Mouse (Mus musculus): ENCODE results near the gene Zfp58. TPM values are rescaled to one million over a fixed set of nuclear protein-coding genes. Genes with fewer than 3 reads are reported as not detected.
"Not testable (repeated sequence)": the region's sequence is repeated elsewhere in the genome, so short reads cannot be mapped to it uniquely, and the experiment has no call there.

The Zfp58 gene
- 1 to 10 TPM; 8.0 to 8.1 TPM for total RNA-seq (2021)

GRCm38 (mm10) chr13:67500084-67500719 is at the start of gene Zfp58:
TSS of gene Zfp58 (minus strand) at chr13:67500555.
- peak; percentile 61 to 70 for DNase-seq (ENCODE audit: extremely low spot score in 1 of 2, low spot score in 1 of 2)

- no peak for DNase-seq (ENCODE audit: extremely low spot score in 1 of 2, low spot score in 1 of 2)
Measured at GRCm38 (mm10) chr13:67545941-67546340, 45.6 kb upstream of the Zfp58 start.

GRCm38 (mm10) chr13:67527049-67527730 is 26.8 kb upstream of the Zfp58 start:
- no peak for DNase-seq (ENCODE audit: extremely low spot score in 1 of 2, low spot score in 1 of 2)

GRCm38 (mm10) chr13:67525753-67526410 is 25.5 kb upstream of the Zfp58 start, which contains the start of the genes Gm26965 and Zfp87:
TSS of gene Gm26965 (minus strand) at chr13:67526151.
TSS of gene Zfp87 (minus strand) at chr13:67526177.
- DNase-seq (ENCODE audit: extremely low spot score in 1 of 2, low spot score in 1 of 2) = peak; percentile 77 to 82

GRCm38 (mm10) chr13:67500908-67501307 is 553 bp upstream of the Zfp58 start:
- no peak for DNase-seq (ENCODE audit: extremely low spot score in 1 of 2, low spot score in 1 of 2)

GRCm38 (mm10) chr13:67495631-67496030 is 4.7 kb downstream of the Zfp58 start:
- DNase-seq (ENCODE audit: extremely low spot score in 1 of 2, low spot score in 1 of 2) = no peak

- DNase-seq (ENCODE audit: extremely low spot score in 1 of 2, low spot score in 1 of 2) = peak in 1 of 2 experiments; percentile 11
Measured at GRCm38 (mm10) chr13:67484424-67484811, 15.9 kb downstream of the Zfp58 start.

GRCm38 (mm10) chr13:67483625-67484423 is 16.5 kb downstream of the Zfp58 start, which contains the start of gene Zfp874b:
TSS of gene Zfp874b (minus strand) at chr13:67484258.
- DNase-seq (ENCODE audit: extremely low spot score in 1 of 2, low spot score in 1 of 2) = peak; percentile 72 to 79

- DNase-seq (ENCODE audit: extremely low spot score in 1 of 2, low spot score in 1 of 2) = no peak
Measured at GRCm38 (mm10) chr13:67481528-67481927, 18.8 kb downstream of the Zfp58 start.

GRCm38 (mm10) chr13:67469274-67469673 is 31.1 kb downstream of the Zfp58 start:
- no peak for DNase-seq (ENCODE audit: extremely low spot score in 1 of 2, low spot score in 1 of 2)

GRCm38 (mm10) chr13:67463506-67464185 is 36.7 kb downstream of the Zfp58 start:
- not testable (repeated sequence) for DNase-seq (ENCODE audit: extremely low spot score in 1 of 2, low spot score in 1 of 2)

GRCm38 (mm10) chr13:67452021-67452309 is 48.4 kb downstream of the Zfp58 start:
- DNase-seq (ENCODE audit: extremely low spot score in 1 of 2, low spot score in 1 of 2) = no peak

- peak; percentile 52 to 83 for DNase-seq (ENCODE audit: extremely low spot score in 1 of 2, low spot score in 1 of 2)
Measured at GRCm38 (mm10) chr13:67451172-67452020, 49.0 kb downstream of the Zfp58 start, which contains the start of gene Zfp874a. TSS of gene Zfp874a (minus strand) at chr13:67451624.

Other genes with a start within 250 kb of the Zfp58 start
- gene Zfp458, start 222.1 kb downstream of the Zfp58 start, total RNA-seq (2021) = 10 to 100 TPM; 19.0 to 24.1 TPM
- gene Zfp457, start 194.1 kb downstream of the Zfp58 start, total RNA-seq (2021) = 1 to 10 TPM; 4.6 to 6.0 TPM
- 1 to 10 TPM; 3.1 to 3.2 TPM for gene Zfp595, start 168.0 kb downstream of the Zfp58 start, total RNA-seq (2021)
- under 1 TPM in 1 of 2 experiments, not detected in 1; 0.57 TPM for gene Gm28044, start 140.0 kb downstream of the Zfp58 start, total RNA-seq (2021)
- 1 to 10 TPM; 1.0 to 1.1 TPM for gene Zfp953, start 139.9 kb downstream of the Zfp58 start, total RNA-seq (2021)
- not detected for gene Gm28041, start 124.8 kb downstream of the Zfp58 start, total RNA-seq (2021)
- under 1 TPM; 0.71 to 0.80 TPM for gene Zfp456, start 124.7 kb downstream of the Zfp58 start, total RNA-seq (2021)
- gene Zfp429, start 100.7 kb downstream of the Zfp58 start, total RNA-seq (2021) = 1 to 10 TPM; 2.4 to 5.1 TPM
- 1 to 10 TPM; 3.0 to 4.7 TPM for gene Zfp459, start 79.1 kb downstream of the Zfp58 start, total RNA-seq (2021)
- 10 to 100 TPM; 14.6 to 16.0 TPM for gene Zfp874a, start 48.9 kb downstream of the Zfp58 start, total RNA-seq (2021)
- 10 to 100 TPM; 16.6 to 19.8 TPM for gene Zfp874b, start 16.3 kb downstream of the Zfp58 start, total RNA-seq (2021)
- under 1 TPM in 1 of 2 experiments, not detected in 1; 0.49 TPM for gene Gm26965, start 25.6 kb upstream of the Zfp58 start, total RNA-seq (2021)
- gene Zfp87, start 25.6 kb upstream of the Zfp58 start, total RNA-seq (2021) = 10 to 100 TPM; 21.7 to 22.8 TPM
- gene Zfp748, start 53.3 kb upstream of the Zfp58 start, total RNA-seq (2021) = 10 to 100 TPM in 1 of 2 experiments, 1 to 10 TPM in 1; 9.7 to 11.4 TPM
- 1 to 10 TPM; 8.6 to 8.7 TPM for gene Zfp729b, start 109.2 kb upstream of the Zfp58 start, total RNA-seq (2021)
- gene Gm49345, start 137.2 kb upstream of the Zfp58 start, total RNA-seq (2021) = 1 to 10 TPM; 1.3 to 2.6 TPM
- 1 to 10 TPM; 8.4 to 9.7 TPM for gene Zfp729a, start 137.2 kb upstream of the Zfp58 start, total RNA-seq (2021)
- 10 to 100 TPM; 18.5 to 25.1 TPM for gene Zfp738, start 186.5 kb upstream of the Zfp58 start, total RNA-seq (2021)
- gene Zfp65, start 228.6 kb upstream of the Zfp58 start, total RNA-seq (2021) = 10 to 100 TPM; 14.7 to 15.1 TPM

Measured in layer of hippocampus, postnatal 25 days (tissue).